In the genomic region with DNA sequence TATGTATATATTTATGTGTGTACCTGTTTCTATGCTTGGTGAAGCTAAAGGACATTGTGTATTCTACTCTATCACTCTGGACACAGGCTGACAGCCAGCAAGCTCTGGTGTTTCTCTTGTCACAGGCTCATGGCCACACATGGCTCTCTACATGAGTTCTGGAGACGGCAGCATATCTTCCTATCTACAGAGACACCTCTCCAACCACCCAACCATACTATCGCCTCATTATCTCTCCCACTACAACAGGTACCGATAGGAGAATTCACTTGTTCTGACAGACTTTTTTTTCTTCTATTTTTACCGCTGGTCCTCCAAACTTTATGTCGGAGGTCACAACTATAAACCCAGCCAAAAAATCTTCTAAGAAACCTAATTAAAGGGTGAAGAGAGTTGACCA, we compare ENCODE assay signal across 10 mouse cellular contexts. TPM values are rescaled to one million over a fixed set of nuclear protein-coding genes. Genes with fewer than 3 reads are reported as not detected.
DNase-seq lines count a peak whose midpoint lies in the region; ATAC-seq and TF ChIP-seq lines count a peak whose summit lies in the region.
"Had no signal": no experiment of that assay in that cellular context is flagged by ENCODE, and none has a peak within 500 bp of the region (broad histone marks: within the 10 kb centered on the region; RNA-seq: fewer than 3 reads in every experiment).

No protein-coding gene starts in this region.

- H3K27ac ChIP-seq in forebrain, postnatal 0 days (ENCODE audit: low read depth, low read length): no peak overlapping the region
- H3K27ac ChIP-seq in liver, postnatal 0 days (ENCODE audit: low read depth): peak overlapping the region; percentile 76; the same call in 1 of the 2 replicates

- WGBS in forebrain, postnatal 0 days: 91% methylated on average over 5 of the region's 5 CpGs
- 49% methylated on average over 5 of the region's 5 CpGs for WGBS in liver, postnatal 0 days (ENCODE audit: insufficient replicate concordance)

- H3K36me3 ChIP-seq in erythroblast, embryonic 14.5 days (ENCODE audit: control insufficient read depth): peaks cover 12% of the 10 kb centered on the region
- peaks cover 10% of the 10 kb centered on the region for H3K36me3 ChIP-seq in C2C12 (ENCODE audit: control insufficient read depth, insufficient read depth)
- H3K36me3 ChIP-seq in forebrain, postnatal 0 days (ENCODE audit: insufficient read depth): peaks cover 8% of the 10 kb centered on the region; the same call in 1 of the 2 replicates
- peaks cover 5% of the 10 kb centered on the region; the same call in 1 of the 2 replicates for H3K36me3 ChIP-seq in liver, postnatal 0 days (replicated peaks; ENCODE audit: insufficient read depth, low read length)

- no peaks in the 10 kb centered on the region for H3K79me3 ChIP-seq in C2C12 (ENCODE audit: low read depth)

- no peak overlapping the region for H3ac ChIP-seq in C2C12 (ENCODE audit: control insufficient read depth, insufficient read length, low read depth)

- no peaks in the 10 kb centered on the region for H3K27me3 ChIP-seq in erythroblast, embryonic 14.5 days (ENCODE audit: control insufficient read depth)
- no peaks in the 10 kb centered on the region for H3K27me3 ChIP-seq in C2C12 (ENCODE audit: control insufficient read depth, insufficient read depth, insufficient read length)
- no peaks in the 10 kb centered on the region for H3K27me3 ChIP-seq in forebrain, postnatal 0 days (ENCODE audit: insufficient read depth, low read length)
- H3K27me3 ChIP-seq in liver, postnatal 0 days (ENCODE audit: insufficient read depth, low read length): no peaks in the 10 kb centered on the region

- no peaks in the 10 kb centered on the region for H3K9me3 ChIP-seq in erythroblast, embryonic 14.5 days (ENCODE audit: control insufficient read depth, low read length)
- H3K9me3 ChIP-seq in forebrain, postnatal 0 days (ENCODE audit: low read length): no peaks in the 10 kb centered on the region
- no peaks in the 10 kb centered on the region for H3K9me3 ChIP-seq in liver, postnatal 0 days (ENCODE audit: low read length)

- H3K4me1 ChIP-seq in erythroblast, embryonic 14.5 days (ENCODE audit: control insufficient read depth): peaks cover 41% of the 10 kb centered on the region
- H3K4me1 ChIP-seq in forebrain, postnatal 0 days (ENCODE audit: insufficient read depth): 0 out of 2 replicates have a peak, but pooled peaks cover 4% of the 10 kb centered on the region
- H3K4me1 ChIP-seq in liver, postnatal 0 days (ENCODE audit: insufficient read depth): peaks cover 23% of the 10 kb centered on the region

- ATAC-seq in erythroblast, adult 5-6 weeks (replicated peaks; ENCODE audit: low FRiP score, poor library complexity, severe bottlenecking): no peak
- no peak for ATAC-seq in forebrain, postnatal 0 days
- no peak for ATAC-seq in liver, postnatal 0 days

- DNase-seq in forebrain, postnatal 0 days: no peak
- no peak for DNase-seq in liver, postnatal 0 days
- DNase-seq in spleen, postnatal 10 days (ENCODE audit: low spot score in 2 of 2): no peak
- DNase-seq in ovary, postnatal 10 days (ENCODE audit: low spot score): no peak
- DNase-seq in cerebellum, postnatal 14 days: no peak
- DNase-seq: adrenal gland, adult 8-10 months; spleen, adult 18-20 months had no signal

- H3K4me3 ChIP-seq in erythroblast, embryonic 14.5 days (replicated peaks): peak overlapping the region; percentile 84
- peak overlapping the region; percentile 77 for H3K4me3 ChIP-seq in C2C12 (ENCODE audit: insufficient read depth, poor library complexity, severe bottlenecking)
- H3K4me3 ChIP-seq in forebrain, postnatal 0 days (ENCODE audit: low read depth, low read length): peak overlapping the region; percentile 65; the same call in 1 of the 2 replicates
- H3K4me3 ChIP-seq in liver, postnatal 0 days (ENCODE audit: low read depth, low read length): peak overlapping the region; percentile 59

- no peak for TF ChIP-seq EP300 in liver, postnatal 0 days (IDR thresholded peaks at IDR 0.05; ENCODE audit: low read depth)

- peaks cover 19% of the 10 kb centered on the region for H3K79me2 ChIP-seq in C2C12 (ENCODE audit: control insufficient read depth, insufficient read depth)

- TF ChIP-seq CTCF in C2C12 (IDR thresholded peaks at IDR 0.05; ENCODE audit: control insufficient read depth, insufficient read depth, insufficient read length): no peak
- no peak for TF ChIP-seq CTCF in forebrain, postnatal 0 days (IDR thresholded peaks at IDR 0.05; ENCODE audit: low read depth)
- no peak for TF ChIP-seq CTCF in liver, postnatal 0 days (IDR thresholded peaks at IDR 0.05; ENCODE audit: low read depth)

- no peak overlapping the region for H3K9ac ChIP-seq in forebrain, postnatal 0 days
- H3K9ac ChIP-seq in liver, postnatal 0 days (replicated peaks): peak overlapping the region; percentile 60; the same call in 1 of the 2 replicates

- H3K4me2 ChIP-seq in forebrain, postnatal 0 days (ENCODE audit: low read depth): peak overlapping the region; percentile 65
- H3K4me2 ChIP-seq in liver, postnatal 0 days (ENCODE audit: low read depth, low read length): peak overlapping the region; percentile 73

TF ChIP-seq in C2C12, 6 proteins besides CTCF, POLR2A, EP300 and RAD21:
- no peak for TF ChIP-seq CEBPB (IDR thresholded peaks at IDR 0.05; ENCODE audit: low read depth)
- TF ChIP-seq MAX (IDR thresholded peaks at IDR 0.05): no peak
- TF ChIP-seq MYOG (IDR thresholded peaks at IDR 0.05; ENCODE audit: control insufficient read depth, extremely low read depth, insufficient read length): no peak
- TF ChIP-seq MYOD1 (IDR thresholded peaks at IDR 0.05; ENCODE audit: control insufficient read depth, insufficient read length, low read depth): no peak
- TF ChIP-seq USF1 (IDR thresholded peaks at IDR 0.05; ENCODE audit: low read depth): no peak
- no peak for TF ChIP-seq FOSL1 (IDR thresholded peaks at IDR 0.05; ENCODE audit: insufficient read depth, low read length, poor library complexity, severe bottlenecking)
TF ChIP-seq in C2C12: peak in this region for 0.

RNA-seq across cellular contexts. Expression of a gene that starts 9.7 kb away (rescaled TPM):
- 2.6 and 3.1 TPM in 2 replicates for polyA plus RNA-seq in erythroblast, embryonic 14.5 days (2012)
- 3.8 and 11.5 TPM in 2 replicates for total RNA-seq in erythroblast, adult 5-6 weeks (2015; ENCODE audit: low replicate concordance)
- total RNA-seq in erythroblast, adult 5-6 weeks (2017; ENCODE audit: low replicate concordance): 4.9 and 5.7 TPM in 2 replicates
- polyA plus RNA-seq in C2C12 (2012; fragmentation: generic; extraction: Trizol): 21.3 TPM
- 23.4 and 34.8 TPM in 2 replicates for total RNA-seq in forebrain, postnatal 0 days (2014; rRNA removed)
- 20.0 and 23.7 TPM in 2 replicates for polyA plus RNA-seq in forebrain, postnatal 0 days (2015; fragmentation: Nextera tagmentation; extraction: Ambion mirVana)
- polyA plus RNA-seq in liver, postnatal 0 days (2015; fragmentation: Nextera tagmentation; extraction: Ambion mirVana): 4.6 and 4.9 TPM in 2 replicates

RNA-seq across cellular contexts. Expression of a gene that starts 23.9 kb away (rescaled TPM):
- polyA plus RNA-seq in erythroblast, embryonic 14.5 days (2012): 0.17 and 0.20 TPM in 2 replicates
- 11.5 and 15.2 TPM in 2 replicates for total RNA-seq in erythroblast, adult 5-6 weeks (2015; ENCODE audit: low replicate concordance)
- total RNA-seq in erythroblast, adult 5-6 weeks (2017; ENCODE audit: low replicate concordance): 38.8 and 57.4 TPM in 2 replicates
- polyA plus RNA-seq in C2C12 (2012; fragmentation: generic; extraction: Trizol): 16.6 TPM
- total RNA-seq in forebrain, postnatal 0 days (2014; rRNA removed): 29.4 and 41.0 TPM in 2 replicates
- 71.8 and 90.1 TPM in 2 replicates for polyA plus RNA-seq in forebrain, postnatal 0 days (2015; fragmentation: Nextera tagmentation; extraction: Ambion mirVana)
- polyA plus RNA-seq in liver, postnatal 0 days (2015; fragmentation: Nextera tagmentation; extraction: Ambion mirVana): 33.4 and 34.6 TPM in 2 replicates

RNA-seq across cellular contexts. Expression of a gene that starts 24.5 kb away (rescaled TPM):
- 1.4 and 1.5 TPM in 2 replicates for polyA plus RNA-seq in erythroblast, embryonic 14.5 days (2012)
- 13.4 and 14.6 TPM in 2 replicates for total RNA-seq in erythroblast, adult 5-6 weeks (2015; ENCODE audit: low replicate concordance)
- total RNA-seq in erythroblast, adult 5-6 weeks (2017; ENCODE audit: low replicate concordance): 18.8 and 35.8 TPM in 2 replicates
- polyA plus RNA-seq in C2C12 (2012; fragmentation: generic; extraction: Trizol): 19.5 TPM
- 58.8 and 76.3 TPM in 2 replicates for total RNA-seq in forebrain, postnatal 0 days (2014; rRNA removed)
- polyA plus RNA-seq in forebrain, postnatal 0 days (2015; fragmentation: Nextera tagmentation; extraction: Ambion mirVana): 49.5 and 62.2 TPM in 2 replicates
- polyA plus RNA-seq in liver, postnatal 0 days (2015; fragmentation: Nextera tagmentation; extraction: Ambion mirVana): 15.9 and 17.8 TPM in 2 replicates

RNA-seq across cellular contexts. Expression of a gene that starts 31.6 kb away (rescaled TPM):
- 0.93 and 0.94 TPM in 2 replicates for polyA plus RNA-seq in erythroblast, embryonic 14.5 days (2012)
- total RNA-seq in erythroblast, adult 5-6 weeks (2015; ENCODE audit: low replicate concordance): 43.2 and 53.5 TPM in 2 replicates
- 7.4 and 14.3 TPM in 2 replicates for total RNA-seq in erythroblast, adult 5-6 weeks (2017; ENCODE audit: low replicate concordance)
- polyA plus RNA-seq in C2C12 (2012; fragmentation: generic; extraction: Trizol): 67.7 TPM
- total RNA-seq in forebrain, postnatal 0 days (2014; rRNA removed): 83.9 and 85.0 TPM in 2 replicates
- 171 and 189 TPM in 2 replicates for polyA plus RNA-seq in forebrain, postnatal 0 days (2015; fragmentation: Nextera tagmentation; extraction: Ambion mirVana)
- polyA plus RNA-seq in liver, postnatal 0 days (2015; fragmentation: Nextera tagmentation; extraction: Ambion mirVana): 77.5 and 77.7 TPM in 2 replicates

RNA-seq across cellular contexts. Expression of a gene that starts 31.6 kb away (rescaled TPM):
- polyA plus RNA-seq in erythroblast, embryonic 14.5 days (2012): not detected in 2 replicates
- not detected in 2 replicates for total RNA-seq in erythroblast, adult 5-6 weeks (2015; ENCODE audit: low replicate concordance)
- total RNA-seq in erythroblast, adult 5-6 weeks (2017; ENCODE audit: low replicate concordance): not detected in 2 replicates
- polyA plus RNA-seq in C2C12 (2012; fragmentation: generic; extraction: Trizol): not detected
- not detected in 2 replicates for total RNA-seq in forebrain, postnatal 0 days (2014; rRNA removed)
- 0.67 and 0.82 TPM in 2 replicates for polyA plus RNA-seq in forebrain, postnatal 0 days (2015; fragmentation: Nextera tagmentation; extraction: Ambion mirVana)
- polyA plus RNA-seq in liver, postnatal 0 days (2015; fragmentation: Nextera tagmentation; extraction: Ambion mirVana): not detected in 2 replicates
- total RNA-seq: adrenal gland, adult 8-10 months had no signal

Comparison
In these comparisons a context has a peak if more than half of its experiments do, and no peak if none do; other contexts are left out.
1. RNA of a gene that starts 23.9 kb away (polyA plus RNA-seq): 71.8 to 90.1 TPM in forebrain, postnatal 0 days, 33.4 to 34.6 TPM in liver, postnatal 0 days and 16.6 TPM in C2C12 (single experiment); 0.17 to 0.20 TPM in erythroblast, embryonic 14.5 days; every median in the first group is over 10 times any median in the second.
2. Peak in every context shown above with its lines, with median percentiles within 50 percentile points of each other: H3K4me3 ChIP-seq.